Mouse (Mus musculus) left cerebral cortex, postnatal 25 days (tissue): ENCODE measurements at regions not wholly inside any gene's neighbourhood (a gene's known extent, or its start where the extent isn't known, plus 50 kb on each side); places are given as distances from the start of the nearest gene placed in this dataset.

Experiments used
- DNase-seq, 2 experiments: peaks; one replicate each; pipeline ENCODE4 v3.0.0; 2022; ENCODE audit warnings: low spot score in 2 of 2, mixed read lengths in 1 of 2
- intact Hi-C: fragments of 180-260 bp; cut with DNase I; formaldehyde crosslinking; loops from one replicate; pipeline ENCODE4 v1.15.1; 2025

DNA sequence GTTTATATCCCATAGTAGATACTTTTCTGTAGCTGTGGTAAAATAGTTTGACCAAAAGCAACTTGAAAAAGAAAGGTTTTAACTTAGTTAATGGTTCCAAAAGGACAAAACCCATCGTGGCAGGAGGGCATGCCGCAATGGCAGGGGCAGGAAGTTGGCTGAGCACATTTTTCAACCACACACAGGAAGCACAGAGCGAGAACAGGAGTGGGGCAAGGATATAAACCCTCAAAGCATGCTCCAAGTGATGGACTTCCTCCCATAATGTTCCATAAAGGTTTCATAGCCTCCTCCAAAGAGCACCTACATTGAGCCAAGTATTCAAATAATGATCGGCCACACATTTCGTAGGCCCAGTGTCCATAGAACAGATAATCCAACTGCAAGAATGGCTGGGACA, 229.7 kb downstream of the Nr2f2 start:
- intact Hi-C loops: no loop called here
- no peak for DNase-seq

DNA sequence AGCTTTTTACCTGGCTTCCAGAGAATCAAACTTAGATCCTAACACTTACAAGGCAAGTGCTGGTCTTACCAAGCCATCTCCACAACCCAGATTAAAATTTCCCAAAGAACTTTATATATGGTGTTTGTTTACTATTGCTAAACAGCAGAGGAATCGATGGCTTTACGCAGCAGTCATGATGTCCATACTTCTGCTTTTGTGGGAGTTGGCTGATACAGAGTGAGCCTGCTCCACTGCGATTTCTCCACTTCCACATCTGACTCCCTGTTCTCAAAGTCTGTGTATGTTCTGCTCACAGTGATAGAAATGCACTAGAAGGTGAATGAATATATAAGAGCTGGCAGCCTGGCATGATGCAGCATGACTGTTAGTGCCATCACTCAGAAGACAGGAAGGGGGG, 231.1 kb downstream of the Nr2f2 start:
- intact Hi-C loops: no loop called here
- DNase-seq: no peak

DNA sequence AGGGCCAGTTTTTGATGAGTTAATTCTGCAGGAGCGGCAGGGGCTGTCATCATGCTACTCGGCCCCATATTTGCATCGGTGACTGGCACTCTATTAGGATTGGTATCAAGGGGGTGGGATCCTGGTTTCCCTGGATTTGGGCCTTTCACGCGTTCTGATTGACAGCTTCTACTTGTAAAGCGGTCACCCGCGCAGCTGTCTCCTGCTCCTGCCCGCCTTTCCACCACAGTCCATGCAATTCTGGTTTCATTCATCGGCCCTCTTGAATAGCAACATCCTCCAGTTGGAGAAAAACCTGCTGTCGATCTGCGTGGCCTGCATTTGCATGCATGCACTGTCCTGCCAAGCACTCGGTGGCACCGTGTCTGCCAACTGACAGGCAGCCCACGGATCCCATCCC, 236.6 kb downstream of the Nr2f2 start:
- intact Hi-C loops: no loop called here
- DNase-seq: peak in 1 of 2 experiments; percentile 6

DNA sequence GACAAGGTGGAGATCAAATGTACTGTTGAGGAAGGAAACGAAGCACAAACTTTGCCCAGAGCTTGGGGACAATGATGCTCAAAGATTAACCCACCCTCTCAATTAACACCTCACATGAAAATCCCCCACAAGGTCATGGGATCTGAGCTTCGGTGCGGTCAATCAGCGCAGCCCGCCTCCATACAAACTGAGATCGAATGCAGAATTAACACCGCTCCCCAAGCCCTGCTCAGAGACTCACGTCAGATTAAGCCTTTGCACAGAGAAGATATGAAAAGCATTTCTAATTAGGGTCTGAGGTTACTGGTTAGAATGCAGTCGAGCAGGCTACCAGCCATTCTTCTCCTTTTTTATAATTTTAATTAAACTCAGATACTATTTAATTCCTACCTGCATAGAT, 243.7 kb downstream of the Nr2f2 start:
- DNase-seq: no peak
- intact Hi-C loops: no loop called here

DNA sequence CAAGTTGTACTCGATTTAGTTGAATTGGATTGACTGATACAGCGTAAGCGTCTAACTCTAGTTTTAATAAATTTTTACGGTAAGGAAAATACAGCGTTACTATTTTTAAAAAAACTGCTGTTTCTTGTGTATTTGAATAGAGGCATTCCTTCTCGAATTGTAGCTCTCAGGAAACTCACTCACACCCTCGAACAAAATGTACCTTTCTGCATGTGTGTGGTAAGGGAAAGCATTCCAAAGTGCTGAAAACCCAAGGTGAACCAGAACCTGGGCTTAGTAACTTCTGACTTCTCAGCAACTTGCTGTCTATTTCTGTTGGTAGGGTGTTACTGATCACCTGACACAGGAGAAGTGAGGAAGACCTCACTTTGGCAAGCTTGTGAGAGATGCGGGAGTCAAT, 247.0 kb downstream of the Nr2f2 start:
- no peak for DNase-seq
- intact Hi-C loops: no loop called here

DNA sequence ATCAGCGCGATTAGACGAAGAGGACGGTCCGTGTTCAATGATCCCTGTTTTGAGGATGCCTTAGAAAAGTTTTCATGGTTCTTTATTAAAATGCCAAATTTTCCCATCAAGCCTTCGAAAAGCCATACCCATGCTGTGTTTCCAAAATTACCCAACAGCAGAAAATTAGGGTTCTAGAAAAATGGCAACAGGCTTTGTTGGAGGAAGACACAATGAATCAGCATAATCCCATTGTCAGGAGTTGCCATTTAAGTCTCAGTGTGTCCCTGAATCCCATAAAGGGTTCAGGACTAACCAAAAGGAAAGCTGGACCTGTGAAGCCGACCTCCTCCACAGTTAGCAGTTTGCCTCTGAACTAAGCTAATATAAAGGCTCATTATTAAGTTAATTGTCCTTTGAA, 247.6 kb downstream of the Nr2f2 start:
- intact Hi-C loops: no loop called here
- no peak for DNase-seq

DNA sequence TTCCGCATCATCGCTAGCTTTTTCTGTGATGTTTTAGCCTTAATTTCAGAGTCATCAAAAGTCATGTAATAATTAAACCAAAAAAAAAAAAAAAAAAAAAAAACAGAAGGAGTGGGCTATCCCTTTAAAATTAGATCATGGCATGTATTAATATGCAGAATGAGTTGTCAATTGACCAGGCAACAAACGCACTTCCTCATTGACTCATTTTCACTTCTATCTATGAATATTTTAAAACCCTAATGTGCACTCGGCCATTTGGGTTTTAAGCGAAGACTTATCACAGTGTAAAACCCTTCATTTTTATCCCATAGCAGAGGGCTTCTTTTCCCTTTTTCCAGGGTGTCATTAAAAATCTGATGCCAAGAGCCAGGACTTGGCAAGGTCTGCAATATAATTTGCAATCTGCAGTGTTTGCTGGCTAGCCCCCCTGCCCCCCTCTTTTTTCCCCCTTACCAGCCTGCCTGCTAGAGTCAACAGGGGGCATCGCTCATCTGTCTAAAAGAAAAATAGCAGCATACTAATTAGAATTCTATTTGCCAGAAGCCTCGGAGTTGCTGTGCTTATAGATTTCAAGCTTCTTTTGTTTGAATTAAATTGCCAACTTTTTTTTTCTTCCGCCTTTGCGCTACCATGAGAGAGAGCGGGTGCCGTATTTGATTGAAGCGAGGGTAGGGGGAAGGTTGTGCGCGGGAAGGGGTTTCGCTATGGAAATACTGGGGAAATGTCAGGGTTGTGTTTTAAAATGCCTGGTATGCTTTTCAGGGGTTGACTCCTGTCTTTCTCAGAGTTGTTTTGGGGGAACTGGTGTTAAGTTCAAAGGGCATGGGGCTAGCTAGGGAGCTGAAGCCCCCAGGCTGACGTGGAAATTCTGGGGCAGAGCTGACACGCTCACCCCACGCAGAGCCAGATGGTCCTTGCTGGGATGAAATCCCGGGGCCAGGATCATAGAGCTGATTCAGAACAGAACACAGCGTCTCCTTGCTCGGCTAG, 248.3 kb downstream of the Nr2f2 start:
- peak; percentile 9 to 20 for DNase-seq
- intact Hi-C loops: no loop called here

DNA sequence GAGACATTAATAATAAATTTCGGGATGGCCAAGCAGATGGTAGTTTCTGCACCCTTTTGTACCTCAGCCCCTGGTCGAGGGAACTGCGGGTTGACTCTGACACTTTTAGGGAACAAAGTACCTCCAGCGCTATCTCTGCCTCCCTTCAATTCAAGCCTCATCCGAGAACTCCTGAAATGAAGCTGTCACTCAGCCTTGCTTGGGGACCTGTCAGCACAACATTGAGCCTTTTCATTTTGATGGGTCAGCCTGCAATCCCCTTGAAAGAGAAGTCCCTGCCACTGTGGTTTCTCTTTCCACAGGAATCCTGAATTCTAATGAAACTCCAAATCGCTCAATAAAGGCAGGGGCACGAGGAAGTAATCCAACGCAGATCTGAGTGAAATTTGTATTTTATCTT, 257.5 kb downstream of the Nr2f2 start:
- intact Hi-C loops: no loop called here
- no peak for DNase-seq

DNA sequence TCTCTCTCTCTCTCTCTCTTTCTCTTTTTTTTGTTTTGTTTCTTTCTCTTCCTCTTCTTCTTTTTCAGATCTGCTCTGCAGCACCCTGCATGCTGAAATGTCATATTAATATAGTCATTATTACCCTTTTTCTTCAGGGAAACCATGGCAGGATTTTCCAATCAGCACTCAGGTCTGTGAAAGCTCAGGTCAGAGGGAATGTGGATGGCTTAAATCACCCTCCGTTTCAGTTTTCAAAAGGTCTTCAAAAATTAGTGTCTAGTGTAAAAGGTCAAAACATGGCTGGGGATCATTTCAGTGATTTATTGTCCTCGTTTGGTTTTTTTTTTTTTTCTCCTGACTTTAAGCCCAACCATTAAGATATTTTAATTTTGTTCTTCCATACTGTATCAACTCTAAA, 261.5 kb downstream of the Nr2f2 start:
- no peak for DNase-seq
- intact Hi-C loops: no loop called here

DNA sequence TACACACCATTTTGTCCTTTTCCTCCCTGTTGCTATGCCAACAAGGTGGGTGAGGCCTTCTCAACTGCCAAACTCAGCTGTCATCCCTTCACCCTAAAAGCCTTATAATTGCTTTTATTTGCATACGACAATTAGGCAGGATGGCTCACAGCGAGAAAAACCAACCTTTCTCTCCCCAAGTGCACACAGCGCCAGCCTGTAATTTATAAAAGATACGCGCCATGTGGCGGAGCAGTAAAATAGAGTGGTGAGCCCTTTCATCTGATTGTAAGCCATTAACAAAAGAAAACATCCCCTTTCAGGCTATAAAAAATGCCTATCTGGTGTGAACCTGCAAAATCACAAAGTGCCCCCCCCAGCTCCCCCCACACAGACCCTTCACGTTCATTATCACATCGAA, 262.0 kb downstream of the Nr2f2 start:
- DNase-seq: no peak
- intact Hi-C loops: no loop called here

DNA sequence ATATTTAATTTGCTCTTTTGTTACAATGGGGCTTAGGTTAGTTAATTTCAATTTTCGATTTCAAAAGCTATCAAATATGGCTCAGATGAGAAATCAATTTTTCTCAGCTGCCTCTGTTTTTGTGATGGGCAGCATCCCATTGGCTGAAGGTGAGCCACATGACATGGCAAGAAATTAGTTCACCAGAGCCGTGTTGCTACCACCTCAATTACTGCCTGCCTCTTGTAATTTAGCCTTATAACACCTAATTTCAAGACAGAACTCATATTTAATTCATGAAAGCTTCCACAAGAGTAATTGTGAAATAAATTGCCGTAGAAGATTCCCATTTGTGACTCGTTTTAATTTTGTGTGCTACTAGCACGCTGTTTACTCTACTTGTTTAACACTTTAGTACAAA, 262.9 kb downstream of the Nr2f2 start:
- intact Hi-C loops: no loop called here
- no peak for DNase-seq

DNA sequence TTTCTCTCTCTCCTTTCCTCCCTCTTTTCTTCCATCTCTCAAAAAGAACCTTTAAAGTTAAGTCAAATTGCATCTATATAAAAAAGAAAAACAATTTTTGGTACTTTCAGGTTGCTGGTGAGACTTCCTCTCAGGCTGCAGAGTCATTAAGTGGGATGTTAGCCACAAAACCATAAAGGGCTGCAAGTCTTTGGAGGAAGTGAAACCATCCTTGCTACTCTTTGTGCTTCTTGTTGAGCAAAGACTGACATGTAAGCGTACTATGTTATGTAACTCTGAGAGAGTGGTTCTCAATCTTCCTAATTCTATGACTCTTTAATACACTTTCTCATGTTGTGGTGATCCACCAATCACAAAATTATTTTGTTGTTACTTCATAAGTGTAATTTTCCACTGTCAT, 267.5 kb downstream of the Nr2f2 start:
- intact Hi-C loops: loop anchor here (1.0 kb wide), 1 partner anchor 41 kb away; no protein-coding TSS in a partner anchor
- DNase-seq: no peak

DNA sequence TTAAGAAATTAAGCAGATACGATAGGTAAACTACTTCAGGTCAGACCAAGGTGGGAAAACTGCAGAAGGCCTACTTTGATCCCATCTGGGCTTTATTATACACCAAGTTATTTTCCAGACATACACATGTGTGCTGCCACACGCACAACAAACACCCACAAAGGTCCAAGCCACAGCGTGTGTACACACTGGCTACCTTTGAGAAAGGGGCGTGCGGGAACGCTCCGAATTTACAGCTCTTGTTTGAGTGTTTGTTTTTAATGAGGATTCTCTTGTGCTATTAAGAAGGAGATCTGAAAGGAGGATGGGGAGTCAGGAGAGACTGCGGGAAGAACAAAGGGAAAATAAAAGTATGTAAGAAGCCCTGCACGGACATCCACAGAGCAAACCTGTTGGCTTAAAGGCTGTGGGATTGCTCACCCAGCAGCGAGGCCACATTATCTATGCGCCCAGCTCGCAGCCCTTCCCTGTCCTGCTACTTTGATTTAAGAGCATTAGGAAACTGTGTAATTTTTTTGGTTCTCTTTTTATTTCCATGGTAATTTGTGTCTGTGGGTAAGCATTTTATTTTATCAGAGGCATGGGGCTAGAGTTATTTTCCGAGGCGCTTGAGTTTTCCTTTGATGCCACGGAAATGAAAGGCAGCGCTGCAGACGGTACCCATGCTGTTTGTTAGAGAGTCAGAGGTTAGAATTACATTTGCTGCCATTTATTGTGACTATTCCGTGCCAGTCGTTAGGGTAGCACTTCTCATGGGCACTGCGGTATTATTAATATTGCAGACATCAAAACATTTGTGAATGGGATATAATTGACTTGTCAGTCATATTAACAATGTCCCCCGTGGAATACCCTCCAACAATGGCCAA, 272.4 kb downstream of the Nr2f2 start:
- intact Hi-C loops: no loop called here
- no peak for DNase-seq

DNA sequence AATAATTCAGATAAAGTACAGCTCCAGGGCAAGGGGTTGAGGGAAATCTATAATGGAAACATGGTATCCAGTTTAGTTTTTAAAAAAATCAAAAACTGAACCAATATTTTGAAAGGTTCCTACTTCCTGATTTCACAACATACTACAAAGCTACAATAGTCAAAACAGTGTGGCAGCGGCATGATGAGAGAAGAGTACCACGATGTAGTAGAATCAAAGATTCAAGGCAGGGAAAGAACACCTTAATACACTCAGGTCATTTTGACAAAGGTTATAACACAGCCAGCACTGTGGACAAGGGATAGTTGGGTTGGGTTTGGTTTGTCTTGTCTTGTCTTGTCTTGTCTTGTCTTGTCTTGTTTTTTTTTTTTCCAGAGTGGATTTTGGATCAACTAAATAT, 274.4 kb downstream of the Nr2f2 start:
- DNase-seq: no peak
- intact Hi-C loops: no loop called here

DNA sequence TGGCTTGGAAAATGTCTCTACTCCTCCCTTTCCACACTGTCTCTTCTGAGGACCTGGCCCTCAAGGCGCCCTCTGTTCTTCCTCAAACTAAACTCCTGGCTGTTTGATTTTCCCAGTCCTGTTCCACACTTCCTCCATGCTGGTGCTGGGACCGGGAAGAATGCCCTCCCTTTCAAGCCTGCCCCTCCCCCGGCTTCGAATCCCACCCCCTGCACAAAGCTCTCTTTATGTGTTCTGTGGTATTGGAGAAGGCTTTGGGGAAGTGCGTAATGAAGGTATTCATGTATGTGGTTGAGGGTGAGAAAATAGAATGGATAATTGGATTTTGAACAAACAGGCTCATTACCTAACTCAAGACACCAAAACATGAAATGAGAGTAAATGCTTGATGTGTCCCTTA, 277.4 kb downstream of the Nr2f2 start:
- no peak for DNase-seq
- intact Hi-C loops: no loop called here

DNA sequence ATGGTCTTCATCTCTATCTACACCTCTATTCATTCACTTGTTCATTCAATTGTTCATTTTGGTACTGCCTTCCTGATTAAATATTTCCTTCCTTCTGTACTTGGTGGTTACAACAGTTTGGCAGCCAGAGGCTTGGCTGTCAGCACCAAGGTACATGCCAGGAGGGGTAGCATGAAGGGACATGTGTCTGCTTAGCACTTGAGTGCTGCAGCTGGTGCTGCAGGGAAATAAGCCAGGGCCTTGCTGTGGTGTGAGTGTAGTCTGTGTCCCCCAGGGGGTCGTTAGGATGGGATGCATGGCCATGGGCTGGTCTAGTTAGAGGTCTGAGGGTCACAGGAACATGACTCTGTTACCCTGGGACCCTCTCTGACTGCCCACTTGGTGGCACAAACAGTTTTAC, 296.9 kb downstream of the Nr2f2 start:
- intact Hi-C loops: no loop called here
- DNase-seq: no peak

DNA sequence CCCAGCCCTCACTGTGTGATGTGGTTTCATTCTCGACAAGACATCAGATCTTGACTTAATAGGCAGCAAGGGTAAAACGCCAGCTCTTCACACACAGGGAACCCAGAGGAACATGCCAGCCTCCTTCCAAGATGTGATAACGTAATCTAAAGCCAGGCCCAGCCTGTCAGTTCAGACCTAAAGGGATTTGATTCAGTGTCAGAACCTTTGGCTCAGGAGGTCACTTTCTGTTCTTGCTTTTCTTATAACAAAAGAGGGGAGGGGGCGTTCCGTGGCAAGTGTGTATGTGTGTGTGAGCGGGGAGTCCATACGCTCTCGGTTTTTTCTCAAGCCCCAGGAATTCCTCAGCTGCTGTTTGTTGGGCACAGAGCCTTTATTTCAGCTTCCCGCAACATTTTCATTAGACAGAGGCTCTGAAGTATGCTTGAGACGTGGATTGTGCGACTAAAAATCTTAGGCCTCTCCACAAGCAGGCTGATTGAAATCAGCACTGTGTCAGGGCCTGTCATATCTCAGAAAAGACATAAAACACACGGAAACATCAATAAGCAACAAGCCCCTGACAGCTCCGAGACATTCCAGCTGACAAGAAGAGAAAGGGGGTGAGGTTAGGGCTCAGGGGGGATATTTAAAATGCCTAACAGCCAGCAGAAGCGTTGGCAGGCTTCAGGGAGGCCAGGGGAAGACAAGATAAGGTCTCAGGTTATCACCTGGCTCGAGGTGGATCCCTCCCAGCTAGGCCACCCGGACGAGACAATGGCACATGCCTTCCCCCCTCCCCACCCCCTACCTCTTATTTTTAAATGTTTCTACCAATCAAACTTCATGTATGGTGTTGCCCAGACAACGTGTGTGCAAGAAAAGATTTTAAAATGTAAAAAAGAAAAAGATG, 298.5 kb downstream of the Nr2f2 start:
- intact Hi-C loops: no loop called here

DNA sequence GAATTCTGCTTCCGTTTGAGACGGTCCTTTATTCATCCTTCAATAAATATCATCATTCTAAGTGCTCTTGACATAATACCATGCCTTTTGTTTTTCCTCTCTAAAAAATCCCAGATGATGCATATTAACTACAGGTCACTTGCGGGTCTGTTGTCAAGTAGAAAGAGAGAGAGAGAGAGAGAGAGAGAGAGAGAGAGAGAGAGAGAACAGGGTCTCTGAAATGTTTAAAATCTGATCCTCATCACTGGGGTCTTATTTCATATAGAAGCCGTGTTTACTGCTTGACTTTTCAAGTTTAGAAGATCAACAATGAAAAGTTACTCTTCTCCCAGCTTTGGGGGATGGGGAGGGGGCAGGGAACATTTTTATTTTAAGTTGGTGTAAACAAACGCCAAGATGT, 299.5 kb downstream of the Nr2f2 start:
- intact Hi-C loops: no loop called here
- no peak for DNase-seq

More for the DNA sequence above, 298.5 kb downstream of the Nr2f2 start:
- DNase-seq: no peak

DNA sequence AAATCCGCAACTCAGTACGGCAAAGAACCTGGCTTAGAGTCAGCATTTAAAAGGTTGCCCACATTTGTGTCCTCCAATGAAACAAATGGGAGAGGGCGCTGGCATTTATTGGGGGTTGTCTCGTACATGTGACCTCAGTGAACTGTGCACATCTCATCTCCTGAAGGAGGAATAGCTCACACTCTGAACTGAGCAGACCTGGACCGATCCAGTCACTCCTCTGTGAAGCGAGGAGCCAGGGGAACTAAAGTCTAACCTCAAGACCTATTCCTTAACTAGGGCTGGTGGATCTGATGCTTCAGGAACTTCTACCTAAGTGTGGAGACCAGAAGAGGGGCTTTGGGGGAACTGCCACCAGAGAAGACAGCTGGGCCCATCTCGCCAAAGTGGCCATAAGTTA, 300.1 kb downstream of the Nr2f2 start:
- no peak for DNase-seq
- intact Hi-C loops: no loop called here
